In the genomic region with DNA sequence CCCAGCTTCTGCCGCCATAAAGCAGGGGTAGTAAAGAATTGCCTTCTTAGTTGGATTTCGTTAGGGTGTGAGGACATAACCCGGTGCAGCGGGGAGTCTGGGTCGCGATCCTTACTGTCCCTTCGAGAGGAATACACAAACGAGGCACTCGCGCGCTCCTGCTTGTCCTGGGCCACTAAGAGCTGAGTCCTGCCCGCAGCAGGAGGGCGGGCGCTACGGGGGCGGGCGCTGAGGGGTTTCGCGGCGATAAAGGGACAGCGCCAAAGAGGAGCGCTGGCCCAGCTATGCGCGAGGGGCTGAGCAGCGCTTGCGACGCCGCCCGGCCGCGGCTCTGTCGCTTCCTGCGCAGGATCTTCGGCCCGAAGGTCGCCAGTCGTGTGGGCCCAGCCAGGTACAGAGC, we compare ENCODE assay signal across 7 mouse cellular contexts. TPM values are rescaled to one million over a fixed set of nuclear protein-coding genes. Genes with fewer than 3 reads are reported as not detected.
DNase-seq lines count a peak whose midpoint lies in the region; ATAC-seq and TF ChIP-seq lines count a peak whose summit lies in the region.

No protein-coding gene starts in this region.

- H3K9ac ChIP-seq in kidney, embryonic 14.5 days (ENCODE audit: low read depth, low read length) = no peak overlapping the region

- peaks cover 44% of the 10 kb centered on the region for H3K27me3 ChIP-seq in kidney, embryonic 14.5 days (ENCODE audit: control insufficient read depth, insufficient read depth, low read length)

- under 1% methylated on average over 36 of the region's 37 CpGs for WGBS in kidney, embryonic 14.5 days

- peak; percentile 31 for DNase-seq in R1 (ENCODE audit: low read depth, low spot score)
- DNase-seq in heart, adult 8-10 months (ENCODE audit: low spot score) = peak; percentile 24
- peak; percentile 61 for DNase-seq in lung, postnatal 10 days
- peak; percentile 61 for DNase-seq in retina, postnatal 1 day
- DNase-seq in spleen, adult 12 weeks (ENCODE audit: low spot score) = no peak

- peaks cover 10% of the 10 kb centered on the region for H3K4me1 ChIP-seq in bone marrow macrophage, adult 2 months (ENCODE audit: control insufficient read depth, insufficient read depth, low read length)
- 0 out of 2 replicates have a peak, but pooled peaks cover 3% of the 10 kb centered on the region for H3K4me1 ChIP-seq in kidney, embryonic 14.5 days (ENCODE audit: control insufficient read depth, insufficient read depth, low read length)

- 0 out of 2 replicates have a peak, but pooled peaks have one; percentile 35 for ATAC-seq in kidney, embryonic 14.5 days (ENCODE audit: low FRiP score, low TSS enrichment)

- H3K27ac ChIP-seq in bone marrow macrophage, adult 2 months (ENCODE audit: insufficient read depth, low read depth, low read length) = no peak overlapping the region
- no peak overlapping the region for H3K27ac ChIP-seq in kidney, embryonic 14.5 days (ENCODE audit: low read depth, low read length)

- H3K4me3 ChIP-seq in bone marrow macrophage, adult 2 months (ENCODE audit: insufficient read depth, low read length) = peak overlapping the region; percentile 43
- peak overlapping the region; percentile 35 for H3K4me3 ChIP-seq in kidney, embryonic 14.5 days (ENCODE audit: low read length)

- no peaks in the 10 kb centered on the region for H3K36me3 ChIP-seq in kidney, embryonic 14.5 days (ENCODE audit: control insufficient read depth, insufficient read depth, low read length)

- no peak for TF ChIP-seq CTCF in bone marrow macrophage, adult 2 months (IDR thresholded peaks at IDR 0.05; ENCODE audit: low read depth, low read length)

- peak overlapping the region; percentile 48 for H3K4me2 ChIP-seq in kidney, embryonic 14.5 days (replicated peaks; ENCODE audit: low read depth, low read length)

- H3K9me3 ChIP-seq in kidney, embryonic 14.5 days (ENCODE audit: control insufficient read depth, low read length) = no peaks in the 10 kb centered on the region

- no peak for TF ChIP-seq POLR2A in bone marrow macrophage, adult 2 months (IDR thresholded peaks at IDR 0.05; ENCODE audit: borderline replicate concordance, low read depth, low read length)

RNA-seq across cellular contexts. Expression of a gene that starts 4.3 kb away (rescaled TPM):
- polyA plus RNA-seq in bone marrow macrophage, adult 2 months (2012; ENCODE audit: insufficient read depth, insufficient read length, missing spikeins) = not detected in 2 replicates
- total RNA-seq in heart, adult 8-10 months (2022) = 1 to 10 TPM; 4.1 to 6.9 (median 4.3) TPM
- polyA plus RNA-seq in kidney, embryonic 14.5 days (2014; fragmentation: Nextera tagmentation; extraction: Ambion mirVana) = 1.1 and 1.7 TPM in 2 replicates

RNA-seq across cellular contexts. Expression of a gene that starts 59.8 kb away (rescaled TPM):
- polyA plus RNA-seq in bone marrow macrophage, adult 2 months (2012; ENCODE audit: insufficient read depth, insufficient read length, missing spikeins) = 114 and 145 TPM in 2 replicates
- total RNA-seq in heart, adult 8-10 months (2022) = 10 to 100 TPM; 15.9 to 19.3 (median 17.1) TPM
- 24.6 and 26.4 TPM in 2 replicates for polyA plus RNA-seq in kidney, embryonic 14.5 days (2014; fragmentation: Nextera tagmentation; extraction: Ambion mirVana)
